Mouse (Mus musculus) heart, embryonic 10.5 days (tissue): ENCODE results near the gene Gak. TPM values are rescaled to one million over a fixed set of nuclear protein-coding genes. Genes with fewer than 3 reads are reported as not detected.
"Not testable (repeated sequence)": the region's sequence is repeated elsewhere in the genome, so short reads cannot be mapped to it uniquely, and the experiment has no call there.

ENCODE experiments used
- DNase-seq: peaks from one replicate; pipeline ENCODE4 v3.0.0-alpha.2; 2017; ENCODE audit warnings: low spot score
- H3K27ac ChIP-seq: fragments of 300-500 bp; sonication (generic); 2 replicates; pipeline ENCODE4 v1.5.1; 2016; ENCODE audit warnings: mild to moderate bottlenecking
- H3K27me3 ChIP-seq: fragments of 300-500 bp; sonication (generic); 2 replicates; pipeline ENCODE4 v1.6.1; 2016; ENCODE audit warnings: mild to moderate bottlenecking; ENCODE audit not compliant: poor library complexity, insufficient read depth, severe bottlenecking
- H3K36me3 ChIP-seq: fragments of 300-500 bp; sonication (generic); 2 replicates; pipeline ENCODE4 v1.6.1; 2016; ENCODE audit warnings: mild to moderate bottlenecking, moderate library complexity
- H3K4me1 ChIP-seq: fragments of 300-500 bp; sonication (generic); 2 replicates; pipeline ENCODE4 v1.6.1; 2016; ENCODE audit warnings: mild to moderate bottlenecking
- H3K4me3 ChIP-seq: fragments of 300-500 bp; sonication (generic); 2 replicates; pipeline ENCODE4 v1.5.1; 2016; ENCODE audit warnings: mild to moderate bottlenecking, moderate library complexity
- H3K9me3 ChIP-seq: fragments of 300-500 bp; sonication (generic); 2 replicates; pipeline ENCODE4 v1.6.1; 2016; ENCODE audit warnings: mild to moderate bottlenecking, moderate library complexity
- WGBS: fragments of 180-500 bp; shearing (Covaris S2); methylation state at CpG from one replicate; pipeline ENCODE4 v1.1.7; 2016; 5-methylcytosine and 5-hydroxymethylcytosine counted together
- polyA plus RNA-seq: library from polyadenylated mRNA; unstranded; fragments of >200 nt; fragmentation: Nextera tagmentation; extraction: Ambion mirVana; gene quantifications from 2 replicates; pipeline ENCODE4 v1.2.1, GENCODE M21; 2016

The Gak gene
- polyA plus RNA-seq, 1 experiment from 2014 or later, result 49.4 TPM

- no peak overlapping the region for H3K4me3 ChIP-seq
- WGBS, result 75% methylated on average over 5 of the region's 5 CpGs
- peaks cover 88% of the 10 kb centered on the region for H3K36me3 ChIP-seq
- H3K27me3 ChIP-seq, result no peaks in the 10 kb centered on the region
- no peaks in the 10 kb centered on the region for H3K9me3 ChIP-seq
- H3K4me1 ChIP-seq, result no peaks in the 10 kb centered on the region
- DNase-seq, result peak; percentile 69
- H3K27ac ChIP-seq, result no peak overlapping the region
Measured at GRCm38 (mm10) chr5:108651136-108651720, 21.7 kb upstream of the Gak start.

DNA sequence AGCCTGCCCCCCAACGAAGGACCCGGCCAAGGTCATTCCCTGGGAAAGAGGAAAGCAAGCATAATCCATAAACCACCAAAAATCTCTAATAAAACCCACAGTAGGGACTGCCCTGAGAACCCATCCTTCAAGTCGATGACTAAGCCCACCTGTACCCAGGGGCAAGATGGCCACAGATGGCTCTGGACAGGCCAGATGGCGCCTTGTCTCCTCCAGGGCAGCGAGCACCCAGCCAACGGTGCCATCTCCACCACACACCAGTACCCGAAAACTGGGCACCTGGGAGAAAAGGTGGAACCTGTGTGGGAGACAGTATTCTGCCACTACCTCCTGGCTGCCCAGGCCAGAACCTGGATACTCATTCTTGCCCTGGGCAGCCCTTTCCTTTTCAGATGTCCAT is 20.8 kb upstream of the Gak start:
- Histone ChIP-seq H3K9me3 (no peaks in the 10 kb centered on the region), H3K27ac (no peak overlapping the region), H3K4me1 (no peaks in the 10 kb centered on the region), H3K4me3 (no peak overlapping the region), H3K27me3 (no peaks in the 10 kb centered on the region), H3K36me3 (peaks cover 88% of the 10 kb centered on the region)
- peak; percentile 58 for DNase-seq
- WGBS, result 89% methylated on average over 7 of the region's 7 CpGs

DNA sequence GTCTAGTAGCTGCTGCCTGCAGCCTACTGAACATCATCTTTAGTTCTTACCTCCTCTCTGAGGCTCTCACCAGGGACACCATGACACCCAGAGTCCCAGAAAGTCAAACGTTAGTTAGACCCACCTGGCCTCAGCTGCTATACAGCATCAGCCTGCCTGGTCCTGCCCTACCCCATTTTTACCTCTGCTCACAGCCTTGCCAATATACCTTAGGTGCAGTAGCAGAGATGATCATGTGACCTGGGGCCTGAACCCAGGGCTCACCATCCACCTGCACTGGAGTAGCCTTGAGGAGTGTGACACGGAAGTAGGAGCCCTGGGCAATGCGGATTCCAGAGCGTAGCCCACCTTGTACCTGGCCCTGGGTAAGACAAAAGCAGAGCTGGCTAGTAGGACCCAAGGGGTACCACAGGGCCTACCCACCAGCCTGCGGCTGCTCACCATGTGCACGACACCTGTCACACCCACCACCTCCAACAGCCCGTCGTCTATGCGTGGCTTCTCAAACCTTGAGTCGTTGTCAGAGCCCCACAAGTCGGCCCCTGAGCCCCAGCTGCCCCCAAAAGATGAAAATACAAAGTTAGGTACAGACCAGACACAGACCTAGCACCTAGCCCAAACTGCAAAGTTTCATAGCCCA is 19.5 kb upstream of the Gak start:
- H3K27ac ChIP-seq, result no peak overlapping the region
- H3K4me1 ChIP-seq, result 0 out of 2 replicates have a peak, but pooled peaks cover under 1% of the 10 kb centered on the region
- peaks cover 87% of the 10 kb centered on the region for H3K36me3 ChIP-seq
- DNase-seq, result peak; percentile 31
- no peaks in the 10 kb centered on the region for H3K9me3 ChIP-seq
- WGBS, result 90% methylated on average over 11 of the region's 11 CpGs
- no peak overlapping the region for H3K4me3 ChIP-seq
- H3K27me3 ChIP-seq, result no peaks in the 10 kb centered on the region

GRCm38 (mm10) chr5:108647820-108648465 is 18.4 kb upstream of the Gak start:
- WGBS, result 81% methylated on average over 2 of the region's 2 CpGs
- DNase-seq, result peak; percentile 54
- peaks cover 79% of the 10 kb centered on the region for H3K36me3 ChIP-seq

DNA sequence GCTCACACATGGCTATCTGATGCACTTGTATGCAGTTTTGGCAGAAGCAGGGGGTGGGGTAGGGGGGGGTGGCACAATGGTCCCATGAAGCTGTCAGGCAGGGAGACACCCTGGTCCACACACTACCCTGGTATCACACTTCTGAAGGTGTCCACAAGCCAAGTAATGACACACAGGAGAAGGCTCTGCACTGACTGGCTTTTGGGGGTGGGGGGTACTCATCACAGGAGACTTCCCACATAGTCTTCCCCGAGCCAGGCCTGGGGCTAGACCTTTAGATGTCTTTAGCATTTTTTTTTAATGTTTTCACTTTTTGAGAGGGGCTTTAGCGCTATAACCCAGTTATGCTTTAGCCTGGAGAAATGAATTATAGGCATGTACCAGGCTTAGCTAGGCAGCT is 17.8 kb upstream of the Gak start:
- H3K4me3 ChIP-seq, result no peak overlapping the region
- peak; percentile 48 for DNase-seq
- no peaks in the 10 kb centered on the region for H3K27me3 ChIP-seq
- H3K4me1 ChIP-seq, result peaks cover 3% of the 10 kb centered on the region; the same call in 1 of the 2 replicates
- WGBS, result 89% methylated on average over 2 of the region's 2 CpGs
- peaks cover 73% of the 10 kb centered on the region for H3K36me3 ChIP-seq
- H3K27ac ChIP-seq, result no peak overlapping the region
- H3K9me3 ChIP-seq, result no peaks in the 10 kb centered on the region

More at GRCm38 (mm10) chr5:108647820-108648465, 18.4 kb upstream of the Gak start:
- H3K9me3 ChIP-seq, result no peaks in the 10 kb centered on the region
- H3K4me3 ChIP-seq, result no peak overlapping the region
- no peaks in the 10 kb centered on the region for H3K27me3 ChIP-seq
- H3K27ac ChIP-seq, result no peak overlapping the region
- H3K4me1 ChIP-seq, result peaks cover 3% of the 10 kb centered on the region; the same call in 1 of the 2 replicates

DNA sequence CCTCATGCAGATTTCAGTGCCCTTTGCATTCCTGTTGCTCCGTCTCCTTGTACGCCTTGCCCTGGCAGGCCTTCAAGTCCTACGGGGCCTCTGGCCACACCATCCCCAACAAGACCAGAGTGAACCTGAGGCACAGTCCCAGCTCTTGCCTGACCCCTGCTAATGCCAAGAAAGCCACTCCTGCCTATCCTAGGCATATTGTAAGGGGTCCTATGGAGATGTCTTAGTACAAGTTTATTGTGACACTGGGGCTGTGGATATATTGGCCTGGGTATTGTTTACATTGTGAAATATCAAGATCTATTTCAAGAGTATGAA is 16.7 kb upstream of the Gak start:
- no peaks in the 10 kb centered on the region for H3K27me3 ChIP-seq
- DNase-seq, result no peak
- 93% methylated on average over 3 of the region's 3 CpGs for WGBS
- peaks cover 3% of the 10 kb centered on the region; the same call in 1 of the 2 replicates for H3K4me1 ChIP-seq
- no peak overlapping the region for H3K27ac ChIP-seq
- no peak overlapping the region for H3K4me3 ChIP-seq
- H3K9me3 ChIP-seq, result no peaks in the 10 kb centered on the region
- H3K36me3 ChIP-seq, result peaks cover 69% of the 10 kb centered on the region

DNA sequence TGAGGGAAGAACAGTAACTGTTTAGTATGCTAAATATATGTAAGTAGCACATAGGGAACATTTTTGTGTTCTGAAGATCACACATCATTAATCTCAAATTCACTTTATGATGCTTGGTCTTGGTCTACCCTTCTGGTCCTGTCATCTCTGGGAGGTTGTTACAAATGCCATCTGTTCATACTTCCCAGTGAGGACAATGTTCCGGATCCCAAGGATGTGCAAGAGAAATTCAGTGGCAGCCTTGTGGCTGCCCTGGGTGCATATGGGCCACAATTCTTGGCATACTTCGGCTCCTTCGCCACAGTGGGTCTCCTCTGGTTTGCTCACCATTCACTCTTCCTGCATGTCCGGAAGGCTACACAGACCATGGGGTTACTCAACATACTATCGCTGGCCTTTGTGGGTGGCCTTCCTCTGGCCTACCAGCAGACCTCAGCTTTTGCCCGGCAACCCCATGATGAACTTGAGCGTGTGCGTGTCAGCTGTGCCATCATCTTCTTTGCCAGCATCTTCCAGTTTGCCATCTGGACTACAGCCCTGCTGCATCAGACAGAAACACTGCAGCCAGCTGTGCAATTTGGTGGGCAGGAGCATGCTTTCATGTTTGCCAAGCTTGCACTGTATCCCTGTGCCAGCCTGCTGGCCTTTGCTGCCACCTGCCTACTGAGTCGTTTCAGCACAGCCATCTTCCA is 16.2 kb upstream of the Gak start:
- no peaks in the 10 kb centered on the region for H3K27me3 ChIP-seq
- H3K27ac ChIP-seq, result no peak overlapping the region
- H3K4me1 ChIP-seq, result peaks cover 3% of the 10 kb centered on the region; the same call in 1 of the 2 replicates
- no peak overlapping the region for H3K4me3 ChIP-seq
- peak; percentile 61 for DNase-seq
- 89% methylated on average over 9 of the region's 9 CpGs for WGBS
- H3K9me3 ChIP-seq, result no peaks in the 10 kb centered on the region
- H3K36me3 ChIP-seq, result peaks cover 65% of the 10 kb centered on the region

DNA sequence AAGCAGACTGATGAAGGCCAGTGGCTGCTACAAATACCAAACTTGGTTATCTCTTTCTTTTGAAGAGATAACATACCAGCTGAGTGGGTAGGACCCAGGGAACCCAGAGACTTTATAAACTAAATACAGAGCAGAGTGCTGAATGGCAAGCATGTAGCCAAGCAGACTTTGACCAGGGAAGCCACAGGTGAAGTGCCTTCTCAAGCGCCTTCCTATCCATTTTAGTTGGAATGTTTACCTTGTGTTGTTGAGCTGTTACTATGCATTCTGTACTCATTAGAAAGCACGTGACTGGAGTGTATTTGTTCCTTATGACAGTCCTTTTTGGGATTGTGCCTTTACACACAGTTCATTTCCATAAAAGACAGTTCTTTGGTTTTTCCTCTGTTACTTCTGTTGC is 14.1 kb upstream of the Gak start:
- no peaks in the 10 kb centered on the region for H3K27me3 ChIP-seq
- H3K9me3 ChIP-seq, result no peaks in the 10 kb centered on the region
- peaks cover 3% of the 10 kb centered on the region; the same call in 1 of the 2 replicates for H3K4me1 ChIP-seq
- DNase-seq, result no peak
- WGBS, result 53% methylated on average over 2 of the region's 2 CpGs
- H3K4me3 ChIP-seq, result no peak overlapping the region
- H3K27ac ChIP-seq, result no peak overlapping the region
- H3K36me3 ChIP-seq, result peaks cover 55% of the 10 kb centered on the region

GRCm38 (mm10) chr5:108636172-108636571 is 6.6 kb upstream of the Gak start:
- Histone ChIP-seq H3K4me1 (no peaks in the 10 kb centered on the region), H3K9me3 (no peaks in the 10 kb centered on the region), H3K4me3 (no peak overlapping the region), H3K27me3 (no peaks in the 10 kb centered on the region), H3K36me3 (peaks cover 11% of the 10 kb centered on the region; the same call in 1 of the 2 replicates), H3K27ac (no peak overlapping the region)
- DNase-seq, result no peak
- WGBS, result 68% methylated on average over 4 of the region's 4 CpGs

- H3K36me3 ChIP-seq, H3K9me3 ChIP-seq, H3K27ac ChIP-seq, DNase-seq, H3K4me1 ChIP-seq, H3K27me3 ChIP-seq, H3K4me3 ChIP-seq: not testable (repeated sequence)
- 91% methylated on average over 2 of the region's 3 CpGs for WGBS
Measured at GRCm38 (mm10) chr5:108634088-108634487, 4.5 kb upstream of the Gak start.

GRCm38 (mm10) chr5:108633676-108634075 is 4.1 kb upstream of the Gak start:
- DNase-seq, result no peak
- Histone ChIP-seq H3K27me3 (no peaks in the 10 kb centered on the region), H3K4me3 (no peak overlapping the region), H3K27ac (no peak overlapping the region), H3K36me3 (peaks cover 4% of the 10 kb centered on the region; the same call in 1 of the 2 replicates), H3K9me3 (no peaks in the 10 kb centered on the region), H3K4me1 (peaks cover 10% of the 10 kb centered on the region)
- WGBS, result 92% methylated on average over 4 of the region's 4 CpGs

- Histone ChIP-seq H3K4me1 (peaks cover 15% of the 10 kb centered on the region), H3K9me3 (no peaks in the 10 kb centered on the region), H3K27me3 (no peaks in the 10 kb centered on the region), H3K27ac (peak overlapping the region; percentile 95), H3K4me3 (peak overlapping the region; percentile 86), H3K36me3 (peaks cover 7% of the 10 kb centered on the region)
- DNase-seq, result no peak
- WGBS, result 2% methylated on average over 32 of the region's 32 CpGs
Measured at GRCm38 (mm10) chr5:108628891-108629633, 493 bp downstream of the Gak start.
